Mouse (Mus musculus) MEL (cell line): Measurements from ENCODE around the gene Cfap58. TPM values are rescaled to one million over a fixed set of nuclear protein-coding genes. Genes with fewer than 3 reads are reported as not detected.

Source experiments
- DNase-seq: peaks from one replicate; pipeline ENCODE4 v3.0.0; 2011; ENCODE audit warnings: low read depth, low spot score
- H3K27ac ChIP-seq: 2 replicates; pipeline ENCODE4 v1.5.1; 2012; ENCODE audit warnings: low read depth, mild to moderate bottlenecking, control low read depth, low read length, moderate library complexity; ENCODE audit not compliant: control insufficient read depth
- H3K27me3 ChIP-seq, 2 experiments: fragments of 150-350 bp in 1 of 2; sonication (generic) in 1 of 2; 2 replicates each; pipeline ENCODE4 v1.6.1; 2012; ENCODE audit warnings: low read length in 2 of 2, mild to moderate bottlenecking in 2 of 2, improper control_type of control experiment in 1 of 2, moderate library complexity in 1 of 2; ENCODE audit not compliant: insufficient read depth in 2 of 2, control insufficient read depth in 1 of 2
- H3K36me3 ChIP-seq, 2 experiments: 2 replicates each; pipeline ENCODE4 v1.6.1; 2012 to 2014; ENCODE audit warnings: low read length in 2 of 2, improper control_type of control experiment in 1 of 2, inconsistent platforms in 1 of 2, mild to moderate bottlenecking in 1 of 2; ENCODE audit not compliant: insufficient read depth in 2 of 2, control insufficient read depth in 1 of 2
- H3K4me1 ChIP-seq, 2 experiments: fragments of 150-350 bp in 1 of 2; sonication (generic) in 1 of 2; 2 replicates each; pipeline ENCODE4 v1.6.1; 2012; ENCODE audit warnings: low read length in 2 of 2, improper control_type of control experiment in 1 of 2, mild to moderate bottlenecking in 1 of 2; ENCODE audit not compliant: insufficient read depth in 2 of 2, control insufficient read depth in 1 of 2
- H3K4me3 ChIP-seq, 2 experiments: fragments of 150-350 bp in 1 of 2; sonication (generic) in 1 of 2; 2 replicates each; pipeline ENCODE4 v1.5.1; 2012; ENCODE audit warnings: low read depth in 2 of 2, low read length in 2 of 2, mild to moderate bottlenecking in 2 of 2, moderate library complexity in 2 of 2, control low read depth in 1 of 2, improper control_type of control experiment in 1 of 2; ENCODE audit not compliant: control insufficient read depth in 1 of 2, insufficient read depth in 1 of 2
- H3K79me2 ChIP-seq: 2 replicates; pipeline ENCODE4 v1.6.1; 2012; ENCODE audit warnings: mild to moderate bottlenecking, low read length, moderate library complexity; ENCODE audit not compliant: control insufficient read depth, poor library complexity, insufficient read depth
- H3K9ac ChIP-seq: 2 replicates; pipeline ENCODE4 v1.6.1; 2012; ENCODE audit warnings: low read depth, mild to moderate bottlenecking, control low read depth, low read length, moderate library complexity; ENCODE audit not compliant: control insufficient read depth, poor library complexity, severe bottlenecking
- H3K9me3 ChIP-seq: fragments of 150-350 bp; sonication (generic); replicated peaks from 2 replicates; pipeline ENCODE4 v1.6.1; 2012; ENCODE audit warnings: mild to moderate bottlenecking, low read length, improper control_type of control experiment, moderate library complexity; ENCODE audit not compliant: insufficient read depth
- CTCF ChIP-seq, 3 experiments: IDR thresholded peaks in 2 of 3; conservative IDR thresholded peaks in 1 of 3; 2 replicates each; pipeline ENCODE4 v1.5.1; 2011 to 2012; ENCODE audit warnings: low read length in 3 of 3, low read depth in 2 of 3, mild to moderate bottlenecking in 2 of 3, improper control_type of control experiment in 1 of 3, inconsistent platforms in 1 of 3, mixed read lengths in 1 of 3, moderate library complexity in 1 of 3; ENCODE audit not compliant: control insufficient read depth in 1 of 3, insufficient read depth in 1 of 3, poor library complexity in 1 of 3, severe bottlenecking in 1 of 3
- ELF1 ChIP-seq: IDR thresholded peaks from 2 replicates; pipeline ENCODE4 v1.6.1; 2014; ENCODE audit warnings: low read depth, mild to moderate bottlenecking, inconsistent platforms, low read length, improper control_type of control experiment, moderate library complexity
- ETS1 ChIP-seq: IDR thresholded peaks from 2 replicates; pipeline ENCODE4 v1.6.1; 2012; ENCODE audit warnings: low read depth, mild to moderate bottlenecking, inconsistent platforms, low read length, improper control_type of control experiment, moderate library complexity
- GABPA ChIP-seq: IDR thresholded peaks from 2 replicates; pipeline ENCODE4 v1.6.1; 2012; ENCODE audit warnings: low read depth, mild to moderate bottlenecking, inconsistent platforms, low read length, improper control_type of control experiment, moderate library complexity
- HCFC1 ChIP-seq: IDR thresholded peaks from 2 replicates; pipeline ENCODE4 v1.6.1; 2012; ENCODE audit warnings: low read depth, mild to moderate bottlenecking, inconsistent platforms, low read length, improper control_type of control experiment, moderate library complexity
- JUND ChIP-seq: IDR thresholded peaks from 2 replicates; pipeline ENCODE4 v1.6.1; 2011; ENCODE audit warnings: low read depth, mild to moderate bottlenecking, improper control_type of control experiment, low read length
- KAT2A ChIP-seq: conservative IDR thresholded peaks from 2 replicates; pipeline ENCODE4 v1.6.1; 2012; ENCODE audit warnings: low read depth, low read length, improper control_type of control experiment, inconsistent platforms
- MAX ChIP-seq: IDR thresholded peaks from 2 replicates; pipeline ENCODE4 v1.6.1; 2011; ENCODE audit warnings: low read length, improper control_type of control experiment
- MAZ ChIP-seq: IDR thresholded peaks from 2 replicates; pipeline ENCODE4 v1.6.1; 2012; ENCODE audit warnings: low read depth, mild to moderate bottlenecking, inconsistent platforms, low read length, improper control_type of control experiment
- MEF2A ChIP-seq: IDR thresholded peaks from 2 replicates; pipeline ENCODE4 v1.6.1; 2014; ENCODE audit warnings: low read depth, mild to moderate bottlenecking, inconsistent platforms, low read length, improper control_type of control experiment; ENCODE audit not compliant: poor library complexity, insufficient replicate concordance, severe bottlenecking; ENCODE audit errors: extremely low read depth
- MYB ChIP-seq: IDR thresholded peaks from 2 replicates; pipeline ENCODE4 v1.6.1; 2011; ENCODE audit warnings: mild to moderate bottlenecking, low read depth, low read length, improper control_type of control experiment
- NELFE ChIP-seq: IDR thresholded peaks from 2 replicates; pipeline ENCODE4 v1.6.1; 2011; ENCODE audit warnings: low read depth, low read length, improper control_type of control experiment
- NRF1 ChIP-seq: IDR thresholded peaks from 2 replicates; pipeline ENCODE4 v1.6.1; 2014; ENCODE audit warnings: low read depth, mild to moderate bottlenecking, inconsistent platforms, low read length, improper control_type of control experiment, moderate library complexity; ENCODE audit not compliant: poor library complexity, insufficient read depth, severe bottlenecking
- POLR2AphosphoS2 ChIP-seq: IDR thresholded peaks from 2 replicates; pipeline ENCODE4 v1.6.1; 2011; ENCODE audit warnings: low read length, improper control_type of control experiment
- RAD21 ChIP-seq: IDR thresholded peaks from 2 replicates; pipeline ENCODE4 v1.6.1; 2011; ENCODE audit warnings: mild to moderate bottlenecking, low read depth, low read length, improper control_type of control experiment
- SIN3A ChIP-seq: IDR thresholded peaks from 2 replicates; pipeline ENCODE4 v1.6.1; 2012; ENCODE audit warnings: low read length, improper control_type of control experiment, inconsistent platforms
- SMC3 ChIP-seq: IDR thresholded peaks from 2 replicates; pipeline ENCODE4 v1.6.1; 2011; ENCODE audit warnings: low read depth, low read length, improper control_type of control experiment
- TAL1 ChIP-seq: IDR thresholded peaks from 2 replicates; pipeline ENCODE4 v1.6.1; 2012; ENCODE audit warnings: mild to moderate bottlenecking, inconsistent platforms, low read length, moderate library complexity, mixed read lengths
- UBTF ChIP-seq: IDR thresholded peaks from 2 replicates; pipeline ENCODE4 v1.6.1; 2012; ENCODE audit warnings: low read depth, mild to moderate bottlenecking, inconsistent platforms, low read length, improper control_type of control experiment, moderate library complexity, borderline replicate concordance; ENCODE audit not compliant: insufficient read depth
- ZKSCAN1 ChIP-seq: IDR thresholded peaks from 2 replicates; pipeline ENCODE4 v1.6.1; 2012; ENCODE audit warnings: low read depth, mild to moderate bottlenecking, inconsistent platforms, low read length, improper control_type of control experiment, moderate library complexity
- polyA plus RNA-seq, 2 experiments: library from polyadenylated mRNA; stranded (reverse) in 1 of 2; unstranded in 1 of 2; fragments of >175 nt in 1 of 2; fragments of >200 nt in 1 of 2; gene quantifications; 2 replicates each; pipeline versions ENCODE4 v1.2.1 to v1.2.4; 2012; ENCODE audit warnings: low replicate concordance in 2 of 2, low read depth in 1 of 2; ENCODE audit not compliant: insufficient read length in 2 of 2, insufficient read depth in 1 of 2, missing spikeins in 1 of 2
- total RNA-seq: library from RNA; depleted of rRNA; stranded (reverse); fragments of 300-350 nt; gene quantifications from 2 replicates; pipeline ENCODE4 v1.2.3, GENCODE M21; 2012

Cfap58 gene
- total and polyA plus RNA-seq, 3 experiments: not detected

DNA sequence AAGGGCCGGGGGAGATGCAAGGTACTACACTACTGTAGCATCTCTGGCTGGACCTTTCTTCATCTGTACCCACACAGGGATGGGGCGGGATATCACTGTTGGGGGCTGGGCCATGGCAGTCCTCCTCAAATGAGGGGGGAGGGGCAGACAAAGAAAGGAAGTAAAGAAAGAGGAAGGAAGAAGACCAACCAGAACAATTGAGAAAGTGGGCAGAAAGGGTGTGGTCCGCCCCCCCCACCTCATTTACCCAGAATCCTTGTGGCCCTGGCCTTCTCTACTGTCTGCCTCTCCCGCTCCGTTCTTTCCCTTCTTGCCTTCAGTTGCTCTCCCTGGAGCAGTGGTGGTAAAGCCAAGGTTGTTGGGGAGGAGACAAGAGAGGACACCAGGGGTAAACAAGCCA is 31.9 kb upstream of the Cfap58 start (continued):
- no peak for TF ChIP-seq MEF2A

DNA sequence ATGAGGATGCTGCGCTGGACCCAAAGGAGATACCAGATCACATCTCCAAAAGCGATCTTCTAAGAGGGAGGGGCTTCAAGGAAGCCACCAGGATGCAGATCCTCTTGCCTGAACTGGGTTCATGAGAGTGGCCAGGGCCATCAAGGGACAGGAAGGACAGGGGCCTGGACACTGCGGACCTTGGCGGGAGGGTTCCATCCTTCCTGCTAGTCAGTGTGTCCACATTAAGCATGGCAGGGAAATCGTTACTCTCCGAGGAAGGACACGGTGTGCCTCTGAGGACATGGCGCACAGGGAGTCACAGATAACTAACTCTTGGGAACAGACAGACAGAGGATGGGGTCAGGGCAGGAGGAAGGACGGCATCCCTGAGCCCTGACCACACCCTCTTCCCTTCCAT is 29.9 kb upstream of the Cfap58 start:
- TF ChIP-seq TAL1 (0 out of 2 replicates have a peak, but pooled peaks have one; percentile 2), ELF1 (no peak)
- Histone ChIP-seq H3K27me3 (no peaks in the 10 kb centered on the region), H3K4me1 (peaks cover 21 to 51% of the 10 kb centered on the region in 2 experiments), H3K79me2 (peaks cover 33% of the 10 kb centered on the region), H3K36me3 (peaks cover 0 to 38% of the 10 kb centered on the region in 2 experiments; a peak in 2 of 4 replicates), H3K27ac (no peak overlapping the region; the same call in 1 of the 2 replicates), H3K9ac (no peak overlapping the region), H3K4me3 (no peak overlapping the region), H3K9me3 (no peaks in the 10 kb centered on the region)
- DNase-seq: no peak

DNA sequence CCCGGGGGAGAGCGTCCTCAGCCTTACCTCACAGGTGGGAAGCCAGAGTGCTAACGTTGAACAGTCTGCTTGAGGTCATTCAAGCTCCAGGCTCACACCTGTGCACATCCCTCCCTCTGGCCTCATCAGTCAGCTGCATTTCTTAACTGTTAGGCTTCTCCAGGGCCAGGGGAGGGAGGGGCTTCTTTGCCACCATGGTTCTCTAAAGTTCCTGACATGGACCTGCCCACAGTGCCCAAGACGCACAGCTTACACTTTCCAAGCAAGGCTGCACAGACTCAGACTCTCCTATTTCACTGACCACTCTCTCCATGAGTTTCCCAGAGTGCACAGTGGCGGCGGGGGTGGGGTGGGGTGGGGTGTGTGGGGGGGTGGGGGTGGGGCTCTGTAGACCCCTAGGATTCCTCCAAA is 28.5 kb upstream of the Cfap58 start:
- no peak overlapping the region for H3K27ac ChIP-seq
- H3K36me3 ChIP-seq: peaks cover 0 to 38% of the 10 kb centered on the region in 2 experiments; a peak in 3 of 4 replicates
- H3K79me2 ChIP-seq: peaks cover 35% of the 10 kb centered on the region
- H3K9me3 ChIP-seq: no peaks in the 10 kb centered on the region
- H3K4me1 ChIP-seq: peaks cover 21 to 49% of the 10 kb centered on the region in 2 experiments
- no peak overlapping the region for H3K9ac ChIP-seq
- TF ChIP-seq POLR2AphosphoS2: no peak
- TF ChIP-seq UBTF: no peak
- no peak for TF ChIP-seq ZKSCAN1
- H3K27me3 ChIP-seq: no peaks in the 10 kb centered on the region
- DNase-seq: no peak
- H3K4me3 ChIP-seq: no peak overlapping the region

DNA sequence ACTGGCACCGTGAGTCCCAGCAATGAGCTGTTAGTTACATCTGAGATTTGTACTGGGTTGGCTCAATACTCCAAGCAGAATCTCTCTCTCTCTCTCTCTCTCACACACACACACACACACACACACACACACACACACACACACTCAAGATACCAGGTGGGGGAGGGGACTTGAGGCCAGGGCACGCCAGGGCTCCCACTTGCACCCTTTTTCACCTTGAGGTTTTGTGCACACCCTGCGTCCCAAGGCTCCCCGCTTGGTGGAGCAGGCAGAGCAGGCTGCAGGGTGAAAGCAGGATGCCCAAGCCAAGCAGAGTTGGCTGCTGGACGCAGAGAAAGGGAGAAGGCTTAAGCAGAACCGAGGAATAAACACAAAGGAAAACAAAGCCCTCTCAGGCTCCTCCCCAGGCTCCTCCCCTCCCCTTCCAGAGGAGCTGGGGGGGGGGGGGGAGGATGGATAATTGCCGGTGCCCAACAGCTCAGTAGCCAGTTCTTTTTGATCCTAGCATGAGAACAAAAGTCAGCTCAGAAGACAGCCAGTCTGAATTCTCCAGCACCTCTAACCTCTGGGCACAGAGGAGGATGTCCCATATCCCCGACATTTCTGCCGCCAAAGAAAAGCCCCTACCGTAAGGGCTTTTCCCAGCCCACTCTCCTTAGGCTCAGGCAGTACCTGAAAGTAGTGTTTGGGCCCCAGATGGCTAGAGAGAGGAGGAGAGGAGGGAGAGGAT is 27.9 kb upstream of the Cfap58 start:
- peak; percentile 28 for DNase-seq
- Histone ChIP-seq H3K9me3 (no peaks in the 10 kb centered on the region), H3K27ac (peak overlapping the region; percentile 67)

More for the DNA sequence above, 27.9 kb upstream of the Cfap58 start:
- TF ChIP-seq NRF1: no peak
- TF ChIP-seq MEF2A: no peak
- no peak for TF ChIP-seq MYB
- no peak for TF ChIP-seq KAT2A
- TF ChIP-seq JUND: no peak
- TF ChIP-seq GABPA: no peak
- TF ChIP-seq HCFC1: no peak
- TF ChIP-seq ETS1: no peak
- no peak for TF ChIP-seq MAX
- no peak for TF ChIP-seq POLR2AphosphoS2
- TF ChIP-seq MAZ: no peak; the same call in 1 of the 2 replicates
- no peak for TF ChIP-seq NELFE
- no peak for TF ChIP-seq ZKSCAN1
- TF ChIP-seq SIN3A: no peak
- TF ChIP-seq SMC3: no peak
- no peak for TF ChIP-seq RAD21
- TF ChIP-seq ELF1: no peak
- TF ChIP-seq CTCF (IDR thresholded peaks at IDR 0.05 in 2 of 3, conservative IDR thresholded peaks at IDR 0.05 in 1 of 3; ENCODE audit: control insufficient read depth in 1 of 3, insufficient read depth in 1 of 3, low read depth in 2 of 3, low read length in 3 of 3, poor library complexity in 1 of 3, severe bottlenecking in 1 of 3): no peak
- no peaks in the 10 kb centered on the region for H3K27me3 ChIP-seq
- peaks cover 0 to 38% of the 10 kb centered on the region in 2 experiments; a peak in 3 of 4 replicates for H3K36me3 ChIP-seq
- peak overlapping the region; percentile 39 for H3K9ac ChIP-seq
- peak overlapping the region; percentile 3 to 30; a peak in 2 of 4 replicates for H3K4me3 ChIP-seq
- H3K4me1 ChIP-seq: peaks cover 21 to 49% of the 10 kb centered on the region in 2 experiments
- peaks cover 34% of the 10 kb centered on the region for H3K79me2 ChIP-seq
